Mouse (Mus musculus) gastrocnemius, postnatal 10 days (tissue): ENCODE measurements around the gene Plekhg2. TPM values are rescaled to one million over a fixed set of nuclear protein-coding genes. Genes with fewer than 3 reads are reported as not detected.
A peak's percentile ranks its signal among the peaks of the same experiment; 100 is the strongest.
"Not testable (repeated sequence)": the region's sequence is repeated elsewhere in the genome, so short reads cannot be mapped to it uniquely, and the experiment has no call there.

Experiments
- DNase-seq: peaks from one replicate; pipeline ENCODE4 v3.0.0; 2021; ENCODE audit warnings: mixed read lengths
- long read RNA-seq, 2 experiments: library from polyadenylated mRNA; stranded (forward); transcript quantifications; one replicate each; pipeline ENCODE4 v2.0.0; 2021
- total RNA-seq, 2 experiments: library from RNA; stranded (reverse); gene quantifications; 2 replicates each; pipeline ENCODE4 v1.2.3; 2021

Gene Plekhg2
- 10 to 100 TPM; 18.7 to 30.0 TPM for total RNA-seq
- long read RNA-seq, experiment 1, partial matches to known transcripts, result 1 of 3 reads
- long read RNA-seq, experiment 1, other reads (novel, unspliced or antisense), result 1 of 3 reads
- long read RNA-seq, experiment 2, partial matches to known transcripts, result 3 of 5 reads
- long read RNA-seq, experiment 2, other reads (novel, unspliced or antisense), result 2 of 5 reads

- peak; percentile 96 for DNase-seq
Measured at GRCm38 (mm10) chr7:28372251-28373108, at the start of gene Plekhg2. Plekhg2 (minus strand) TSS chr7:28372599.

DNA sequence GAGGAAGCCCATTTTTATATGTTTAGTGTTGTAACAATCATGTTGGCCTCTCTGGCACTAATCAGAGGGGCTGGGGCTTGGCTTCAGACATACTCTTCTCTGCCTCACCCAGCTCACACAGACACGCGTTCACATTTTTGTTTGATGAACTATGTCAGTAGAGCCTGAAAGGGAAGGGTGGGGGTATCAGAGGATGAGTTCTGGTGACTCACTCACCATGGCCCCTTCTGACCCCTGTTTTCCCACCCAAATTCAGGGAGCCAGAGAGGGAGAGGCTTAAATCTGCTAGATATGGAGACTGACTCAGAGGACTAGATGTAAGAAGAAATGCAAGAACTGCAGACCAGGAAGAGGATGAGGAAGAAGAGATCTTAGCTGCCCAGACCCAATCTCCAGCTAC is 47.0 kb upstream of the Plekhg2 start:
- no peak for DNase-seq

DNA sequence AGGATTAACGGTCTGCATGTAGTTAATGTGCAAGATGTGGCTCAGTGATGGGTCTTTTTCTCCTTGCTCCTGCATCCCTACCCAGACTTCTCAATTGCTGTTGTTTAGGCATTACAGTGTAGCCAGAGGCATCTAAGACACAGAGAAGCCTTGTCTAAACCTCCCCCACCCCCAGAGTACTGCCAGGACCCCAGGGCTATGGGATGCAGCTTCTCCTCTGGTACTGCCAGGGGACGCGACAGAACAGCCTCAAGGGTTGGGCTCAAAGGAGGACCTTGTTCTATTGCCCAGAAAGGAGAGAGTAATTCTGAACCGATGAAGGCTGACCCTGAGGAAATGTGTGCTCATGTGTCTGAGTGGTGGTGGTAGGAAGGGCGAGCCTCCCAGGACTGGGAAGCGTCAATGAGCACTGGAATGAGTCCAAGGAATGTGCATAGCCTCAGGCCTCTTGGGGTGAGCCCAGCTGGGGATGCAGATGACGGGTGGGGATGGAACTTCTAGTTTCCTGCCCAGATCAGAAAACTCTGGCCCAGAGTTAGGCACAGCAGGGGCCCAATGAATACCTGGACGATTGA is 45.8 kb upstream of the Plekhg2 start:
- peak; percentile 41 for DNase-seq

DNA sequence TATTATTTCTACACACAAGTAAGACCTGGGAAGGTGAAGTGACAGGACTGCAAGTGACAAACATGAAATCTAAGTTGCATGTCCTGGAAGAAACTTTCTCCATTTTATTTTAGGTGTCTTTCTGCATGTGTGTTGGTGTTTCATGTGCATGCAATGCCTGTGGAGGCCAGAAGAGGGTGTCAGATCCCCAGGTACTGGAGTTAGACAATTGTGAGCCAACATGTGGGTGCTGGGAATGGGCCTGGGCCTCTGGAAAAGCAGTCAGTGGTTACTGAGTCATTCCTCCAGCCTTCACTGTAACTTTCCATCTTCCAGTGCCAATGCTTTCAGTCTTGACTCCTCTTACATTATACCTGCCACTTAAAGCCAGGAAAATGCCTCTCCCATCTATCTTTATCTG is 45.0 kb upstream of the Plekhg2 start:
- DNase-seq, result no peak

GRCm38 (mm10) chr7:28412826-28413225 is 40.4 kb upstream of the Plekhg2 start:
- DNase-seq, result no peak

GRCm38 (mm10) chr7:28410841-28411475 is 38.6 kb upstream of the Plekhg2 start:
- DNase-seq, result peak; percentile 64

GRCm38 (mm10) chr7:28401942-28402341 is 29.5 kb upstream of the Plekhg2 start:
- no peak for DNase-seq

DNA sequence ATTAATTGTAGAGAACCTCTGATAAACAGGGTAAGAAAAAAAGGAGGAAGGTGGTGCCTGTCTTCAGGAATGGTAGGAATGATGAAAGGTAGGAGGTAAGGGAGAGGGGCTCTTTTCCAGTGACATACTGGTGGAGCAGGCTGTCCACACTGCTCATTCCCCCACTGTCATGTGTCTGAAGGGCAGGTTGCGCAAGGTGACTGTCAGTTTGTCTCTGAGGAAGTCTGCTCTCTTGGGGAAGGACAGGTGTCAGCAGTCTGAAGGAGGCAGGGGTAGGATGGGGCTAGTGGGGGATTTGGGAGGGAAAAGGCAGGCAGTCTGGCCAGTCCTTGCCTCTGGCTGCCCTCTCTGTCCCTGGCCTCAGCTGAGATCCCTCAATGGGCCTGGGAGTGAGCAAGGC is 28.6 kb upstream of the Plekhg2 start:
- no peak for DNase-seq

DNA sequence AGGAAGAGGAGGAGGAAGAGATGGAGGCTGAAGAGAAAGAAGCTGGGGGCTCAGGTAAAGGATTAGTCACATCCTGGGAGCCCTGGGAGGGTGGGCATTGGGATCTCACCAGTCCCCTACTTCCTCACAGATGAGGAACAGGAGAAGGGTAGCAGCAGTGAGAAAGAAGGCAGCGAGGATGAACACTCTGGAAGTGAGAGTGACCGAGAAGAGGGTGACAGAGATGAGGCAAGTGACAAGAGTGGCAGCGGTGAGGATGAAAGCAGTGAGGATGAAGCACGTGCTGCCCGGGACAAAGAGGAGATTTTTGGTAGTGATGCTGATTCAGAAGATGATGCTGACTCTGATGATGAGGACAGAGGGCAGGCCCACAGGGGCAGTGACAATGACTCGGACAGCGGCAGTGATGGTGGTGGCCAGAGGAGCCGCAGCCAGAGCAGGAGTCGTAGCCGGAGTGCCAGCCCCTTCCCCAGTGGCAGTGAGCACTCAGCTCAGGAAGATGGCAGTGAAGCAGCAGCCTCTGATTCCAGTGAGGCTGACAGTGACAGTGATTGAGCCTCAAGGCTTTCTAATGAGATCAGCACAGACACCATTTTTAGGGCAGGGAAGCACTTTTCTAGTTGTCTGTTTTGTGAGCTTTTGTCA is 26.4 kb upstream of the Plekhg2 start:
- DNase-seq, result no peak

- no peak for DNase-seq
Measured at GRCm38 (mm10) chr7:28398000-28398399, 25.6 kb upstream of the Plekhg2 start.

GRCm38 (mm10) chr7:28395425-28395824 is 23.0 kb upstream of the Plekhg2 start:
- DNase-seq, result no peak

DNA sequence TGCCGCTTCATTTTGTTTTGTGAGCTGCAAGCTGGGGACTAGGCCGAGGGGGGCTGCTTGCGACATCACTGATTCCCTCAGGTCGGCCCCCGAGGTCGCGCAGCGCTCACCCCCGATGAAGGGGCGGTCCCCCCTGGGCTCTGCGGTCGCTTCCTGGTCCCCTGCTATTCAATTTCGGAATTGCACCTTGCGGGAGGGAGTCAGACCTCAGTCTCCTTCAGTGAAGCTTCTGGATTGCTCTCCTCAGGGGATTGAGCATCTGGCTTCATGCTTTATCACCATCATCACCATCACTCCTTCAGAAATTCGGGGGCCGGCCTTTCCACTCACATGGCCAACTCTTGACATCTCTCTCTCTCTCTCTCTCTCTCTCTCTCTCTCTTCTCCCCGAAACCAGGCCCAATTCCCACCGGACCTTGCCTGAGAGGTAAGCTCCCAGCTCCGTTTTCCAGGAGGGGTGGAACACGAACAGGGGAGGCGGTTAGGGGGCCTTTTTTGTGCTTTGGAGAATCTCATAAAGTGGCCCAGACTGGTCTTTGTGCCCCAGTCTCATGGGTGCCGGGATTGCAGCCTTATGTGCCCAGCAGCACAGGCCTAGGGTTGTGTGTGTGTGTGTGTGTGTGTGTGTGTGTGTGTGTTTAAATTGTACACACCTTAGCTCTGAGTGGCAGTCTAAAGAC is 21.0 kb upstream of the Plekhg2 start:
- DNase-seq, result no peak

GRCm38 (mm10) chr7:28392429-28393271 is 20.3 kb upstream of the Plekhg2 start, which contains the start of the genes Med29 and Paf1:
Med29 (minus strand) TSS chr7:28392708.
Paf1 (plus strand) TSS chr7:28392951.
- peak; percentile 87 for DNase-seq

- no peak for DNase-seq
Measured at GRCm38 (mm10) chr7:28390331-28390730, 17.9 kb upstream of the Plekhg2 start.

DNA sequence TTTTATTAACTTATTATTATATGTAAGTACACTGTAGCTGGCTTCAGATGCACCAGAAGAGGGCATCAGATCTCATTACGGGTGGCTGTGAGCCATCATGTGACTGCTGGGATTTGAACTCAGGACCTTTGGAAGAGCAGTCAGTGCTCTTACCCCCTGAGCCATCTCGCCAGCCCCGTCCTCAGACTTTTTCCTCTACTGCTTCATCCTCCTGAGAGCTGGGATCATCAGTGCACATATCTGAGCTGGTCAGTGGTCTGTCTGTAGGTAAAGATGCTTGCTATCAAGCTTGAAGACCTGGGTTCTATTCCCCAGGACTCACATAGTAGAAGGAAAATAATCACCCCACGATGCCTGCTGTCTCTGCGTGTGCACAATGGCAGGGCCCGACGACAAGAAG is 15.0 kb upstream of the Plekhg2 start:
- not testable (repeated sequence) for DNase-seq

DNA sequence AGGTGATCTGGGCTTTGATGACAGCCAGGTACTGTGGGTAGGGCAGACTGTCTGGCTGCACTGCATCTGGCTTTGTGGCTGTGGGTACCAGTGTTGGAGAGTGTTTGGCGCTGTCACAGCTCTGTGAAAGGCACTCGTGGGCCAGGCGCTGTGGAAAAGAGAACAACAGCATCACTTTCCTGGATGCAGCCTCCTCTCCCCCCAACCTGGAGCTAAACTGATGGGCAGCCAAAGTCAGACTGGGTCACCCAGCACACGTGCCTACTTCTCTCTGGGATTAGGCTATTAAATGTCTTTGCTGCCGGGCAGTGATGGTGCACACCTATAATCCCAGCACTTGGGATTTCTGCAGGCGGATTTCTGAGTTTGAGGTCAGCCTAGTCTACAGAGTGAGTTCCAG is 14.5 kb upstream of the Plekhg2 start:
- not testable (repeated sequence) for DNase-seq

DNA sequence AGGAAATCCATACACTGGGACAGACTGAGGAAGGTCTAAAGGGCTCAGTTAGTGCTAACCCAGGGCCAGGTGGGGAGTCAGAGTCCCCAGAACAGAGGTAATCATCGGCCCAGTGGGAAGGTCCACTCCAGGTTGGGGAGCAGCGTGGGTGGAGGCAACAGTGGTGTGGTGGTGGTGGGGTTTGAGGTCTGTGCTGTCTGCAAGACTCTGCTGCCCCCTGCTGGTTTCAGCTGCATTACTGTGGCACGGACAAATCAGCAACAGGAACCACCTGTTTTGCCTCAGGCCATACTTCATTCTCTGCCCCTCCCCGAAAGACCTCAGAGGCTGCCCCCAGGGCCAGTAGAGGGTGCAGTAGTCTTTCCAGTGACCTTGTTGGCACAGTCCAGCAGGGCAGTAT is 14.1 kb upstream of the Plekhg2 start:
- DNase-seq, result peak; percentile 91

- peak; percentile 14 for DNase-seq
Measured at GRCm38 (mm10) chr7:28386007-28386406, 13.6 kb upstream of the Plekhg2 start.

GRCm38 (mm10) chr7:28385196-28385595 is 12.8 kb upstream of the Plekhg2 start:
- DNase-seq, result no peak

- no peak for DNase-seq
Measured at GRCm38 (mm10) chr7:28384162-28384561, 11.8 kb upstream of the Plekhg2 start.

DNA sequence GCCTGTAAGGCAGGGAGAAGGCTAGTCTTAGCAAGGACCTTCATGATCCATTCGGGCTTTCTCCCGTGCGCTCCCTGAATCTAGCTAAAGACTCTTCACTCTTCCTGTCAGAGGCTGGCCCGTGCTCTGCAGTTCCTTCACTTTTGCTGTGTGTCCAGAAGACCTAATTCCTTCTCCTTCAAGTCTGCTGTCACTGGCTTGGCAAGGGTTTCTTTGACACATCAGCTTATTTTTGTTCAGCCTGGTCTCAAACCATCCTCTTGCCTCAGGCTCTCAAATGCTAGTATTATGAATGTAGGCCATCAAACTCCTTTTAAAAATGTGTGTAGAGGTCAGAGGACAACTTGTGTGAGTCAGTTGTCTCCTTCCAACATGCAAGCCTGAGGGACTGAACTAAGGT is 11.2 kb upstream of the Plekhg2 start:
- DNase-seq, result no peak
